Mouse (Mus musculus) embryonic stem cell, embryonic (primary cell): Measurements from ENCODE around the gene Naa38.

Experiments used
- CTCF ChIA-PET, 4 experiments: fragments of 300-600 bp in 2 of 4; fragments of 350-600 bp in 2 of 4; sonication (Branson Sonifier 250); formaldehyde crosslinking; loops; one replicate each; lab custom pipeline; 2022; ENCODE audit warnings: inconsistent platforms in 2 of 4; lab: Charles Lee
- POLR2A ChIA-PET, 4 experiments: fragments of 300-600 bp in 2 of 4; fragments of 350-600 bp in 2 of 4; sonication (Branson Sonifier 250); formaldehyde crosslinking; loops; one replicate each; lab custom pipeline; 2022; ENCODE audit warnings: antibody characterized with exemption in 4 of 4, inconsistent platforms in 1 of 4; lab: Charles Lee

The Naa38 gene

DNA sequence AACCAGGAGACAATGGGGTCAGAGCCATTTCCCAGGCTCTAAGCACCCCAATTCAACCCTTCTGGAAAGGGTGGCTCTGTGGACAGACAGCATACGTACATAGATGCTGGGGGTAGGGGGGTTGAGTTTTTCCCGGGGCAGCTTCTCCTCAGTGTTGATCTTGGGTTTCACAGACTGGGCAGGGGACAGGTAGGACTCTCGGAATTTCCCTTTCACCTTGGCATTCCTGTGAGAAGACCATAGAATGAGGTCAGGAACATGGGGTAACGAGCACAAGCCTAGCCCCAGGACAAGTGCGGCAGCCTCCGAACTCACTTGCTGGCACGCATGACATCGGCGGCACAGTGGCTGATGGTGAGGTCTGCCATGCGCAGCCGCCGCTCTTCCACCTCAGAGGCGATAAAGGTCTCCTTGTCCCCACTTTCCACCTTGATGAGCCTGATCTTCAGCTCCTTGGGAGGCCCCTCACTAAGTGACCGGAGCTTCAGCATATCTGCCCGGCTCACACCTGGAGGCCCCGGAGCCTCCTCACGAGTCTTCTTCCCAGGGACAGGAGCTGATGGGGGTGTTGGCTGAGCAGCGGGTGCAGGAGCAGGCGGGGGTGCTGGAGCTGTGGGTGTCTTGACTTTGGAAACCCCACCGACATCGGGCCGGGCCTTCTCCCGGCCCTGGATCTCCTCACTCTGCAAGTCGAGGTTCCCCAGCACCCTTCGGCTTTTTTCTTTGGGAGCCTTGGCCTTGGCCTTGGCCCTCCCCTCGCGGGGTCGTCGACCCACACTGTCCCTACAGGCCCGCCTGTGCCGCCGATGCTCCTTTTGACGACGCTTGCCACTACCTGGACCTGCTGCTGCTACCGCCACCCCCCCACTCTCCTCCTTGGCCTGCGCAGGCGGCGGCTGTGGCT lies 8.7 kb downstream of the Naa38 start:
- POLR2A ChIA-PET: interaction anchor here in 3 of 4 experiments (0.7 to 2.1 kb wide), 11 partner anchors 8 to 74 kb away, joined by 3 to 7 read pairs (median 4); partner anchors contain the start of genes Cyb5d1 (in 2 of the 3) and Naa38 (in 2 of the 3)
- CTCF ChIA-PET: no interaction called here

DNA sequence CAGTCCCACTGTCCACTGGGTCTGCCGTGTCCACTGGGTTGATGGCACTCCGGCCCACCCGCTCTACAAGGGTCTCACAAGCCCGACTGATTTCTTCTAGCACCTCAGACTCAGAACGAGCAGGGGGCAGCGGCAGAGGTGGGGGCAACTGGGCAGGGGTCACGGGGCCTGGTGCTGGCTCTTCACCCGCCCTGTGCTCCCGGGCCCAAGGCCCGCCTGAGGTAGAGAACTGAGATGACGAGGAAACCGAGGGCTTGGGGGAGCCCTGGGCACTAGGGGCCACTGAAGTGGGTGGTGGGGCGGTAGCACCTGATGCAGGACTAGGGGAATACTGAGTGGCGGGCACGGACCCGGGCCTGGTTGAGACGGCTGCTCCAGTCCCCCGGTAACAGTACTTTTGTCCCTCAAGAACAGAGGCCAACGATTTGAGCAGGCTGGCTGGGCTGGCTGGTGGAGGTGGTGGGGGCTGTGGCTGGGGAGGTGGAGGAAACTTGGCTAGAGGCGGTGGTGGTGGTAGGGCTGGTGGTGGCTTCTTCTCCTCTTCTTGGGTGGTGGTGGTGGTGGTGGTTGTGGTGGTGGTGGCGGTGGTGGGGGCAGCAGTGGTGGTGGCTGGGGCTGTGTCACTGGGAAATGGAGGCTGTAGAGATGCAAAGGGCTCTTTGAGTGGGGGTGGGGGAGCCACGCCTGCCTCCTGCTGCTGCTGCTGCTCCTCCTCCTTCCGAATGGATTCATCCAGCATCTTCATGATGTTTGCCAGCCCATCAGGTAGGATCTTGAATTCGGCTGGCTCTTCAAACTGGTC lies 9.5 kb downstream of the Naa38 start:
- CTCF ChIA-PET: no interaction called here
- POLR2A ChIA-PET: interaction anchor here in 3 of 4 experiments (0.7 to 7.4 kb wide), 13 partner anchors 9 to 81 kb away, joined by 3 to 136 read pairs (median 4); partner anchors contain the start of genes Cyb5d1 (in 2 of the 3), Naa38 (in 2 of the 3), Cntrob (in 1 of the 3) and Trappc1 (in 1 of the 3)

DNA sequence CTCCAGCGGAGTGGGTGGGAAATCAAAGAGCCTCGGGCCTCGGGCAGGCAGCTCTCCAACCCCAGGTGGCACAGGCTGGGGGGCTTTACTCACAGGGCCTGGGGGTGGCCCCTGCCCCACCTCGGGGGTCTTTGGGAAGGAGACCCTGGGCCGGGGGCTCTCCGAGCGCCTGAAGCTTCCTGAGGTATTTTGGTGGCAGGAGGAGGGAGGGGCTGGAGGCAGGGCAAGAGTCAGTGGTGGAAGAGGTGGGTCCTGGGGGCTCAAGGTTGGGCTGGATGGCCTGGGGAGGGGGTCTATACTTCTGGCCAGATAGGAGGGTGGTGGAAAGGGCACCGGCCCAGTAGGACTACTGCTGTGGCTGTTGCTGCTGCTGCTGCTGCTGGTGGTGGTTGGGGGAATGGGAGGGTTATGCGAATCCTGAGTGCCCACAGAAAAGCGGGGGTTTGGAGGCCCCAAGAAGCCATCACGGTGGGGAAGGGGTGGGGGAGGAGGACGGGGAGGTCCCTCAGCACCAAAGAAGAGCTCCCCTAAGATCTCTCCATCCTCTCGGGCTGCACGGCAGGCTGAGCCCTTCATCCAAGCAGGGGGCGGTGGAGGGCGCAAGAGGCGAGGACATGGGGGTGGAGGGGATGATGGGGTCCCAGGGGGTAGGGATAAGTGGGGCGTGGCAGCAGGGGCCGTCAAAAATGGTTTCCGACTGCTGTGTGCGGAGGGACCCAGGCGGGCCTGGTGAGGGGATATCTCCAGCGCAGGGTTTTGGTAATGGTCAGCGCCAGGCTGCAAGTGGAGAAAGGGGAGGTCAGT lies 10.3 kb downstream of the Naa38 start:
- ChIA-PET CTCF (interaction anchor here in 3 of 4 experiments (0.7 to 1.7 kb wide), 3 partner anchors 108 to 543 kb away, joined by 3 to 4 read pairs (median 3); no protein-coding TSS in a partner anchor), POLR2A (interaction anchor here in 2 of 4 experiments (1.3 to 7.4 kb wide), 4 partner anchors 9 to 82 kb away, joined by 3 to 136 read pairs (median 4); partner anchors contain the start of genes Cntrob (in 1 of the 2), Cyb5d1 (in 1 of the 2) and Trappc1 (in 1 of the 2))

DNA sequence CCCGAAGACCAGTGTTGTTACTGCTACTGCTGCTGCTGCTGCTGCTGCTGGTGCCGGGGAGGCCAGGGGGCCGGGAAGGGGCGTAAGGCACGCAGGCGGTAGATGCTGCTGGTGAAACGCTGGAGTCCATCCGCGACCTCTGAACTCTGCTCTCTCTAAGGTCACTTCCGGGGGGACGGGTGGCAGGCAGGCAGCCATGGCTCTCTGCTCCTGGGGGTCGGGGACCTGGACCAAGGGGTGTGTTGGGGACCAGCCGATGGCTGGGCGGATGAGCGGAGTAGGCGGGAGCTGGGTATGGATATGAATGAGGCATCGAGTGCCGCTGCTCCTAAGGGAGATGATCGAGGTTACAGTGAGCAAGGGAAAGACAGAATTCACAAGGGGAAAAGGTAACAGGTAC lies 11.0 kb downstream of the Naa38 start:
- POLR2A ChIA-PET: interaction anchor here in 2 of 4 experiments (1.3 to 7.4 kb wide), 4 partner anchors 8 to 83 kb away, joined by 3 to 136 read pairs (median 4); partner anchors contain the start of genes Cntrob (in 1 of the 2), Cyb5d1 (in 1 of the 2) and Trappc1 (in 1 of the 2)
- CTCF ChIA-PET: interaction anchor here in 3 of 4 experiments (0.8 to 1.7 kb wide), 3 partner anchors 26 to 107 kb away, joined by 3 to 4 read pairs (median 3); no protein-coding TSS in a partner anchor

DNA sequence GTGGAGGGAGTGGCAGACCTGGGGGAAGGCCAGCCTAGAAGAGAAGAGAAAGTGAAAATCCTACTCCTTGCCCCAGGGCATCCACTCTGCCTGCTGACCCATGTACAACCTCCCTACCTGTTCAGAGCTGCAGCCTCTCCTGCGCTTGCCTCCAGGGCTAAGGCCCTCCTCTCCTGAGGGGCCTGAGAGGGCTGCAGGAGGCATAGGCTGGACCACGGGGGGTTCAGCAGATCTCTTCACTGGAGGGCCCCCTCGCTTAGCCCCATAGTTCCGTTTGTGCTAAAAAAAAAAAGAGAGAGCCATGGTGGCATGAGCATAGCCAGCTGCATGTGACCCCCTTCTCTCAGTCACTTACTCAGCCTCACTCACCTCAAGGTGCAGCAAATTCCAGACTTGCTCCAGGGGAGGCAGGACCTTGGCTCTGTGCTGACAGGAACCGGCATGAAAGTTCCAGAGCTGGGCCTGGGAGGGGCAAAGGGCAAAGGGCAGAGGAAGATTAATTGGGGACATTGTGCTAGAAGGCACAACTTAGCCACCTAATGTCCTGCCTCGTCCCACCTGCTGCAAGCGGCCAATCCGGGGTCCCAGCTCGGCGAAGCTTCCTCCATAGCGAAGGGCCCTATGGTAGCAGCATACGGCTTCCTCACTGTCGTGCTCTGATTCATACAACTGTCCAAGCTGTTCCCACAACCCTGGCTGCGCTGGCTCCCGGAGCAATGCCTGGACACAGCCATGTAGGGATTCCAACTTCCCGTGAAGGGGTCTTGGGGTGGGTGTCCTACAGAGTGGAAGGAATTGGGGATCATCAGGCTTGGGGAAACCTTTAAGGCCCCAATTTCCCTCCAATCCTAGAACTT lies 11.8 kb downstream of the Naa38 start:
- ChIA-PET POLR2A (interaction anchor here in 2 of 4 experiments (0.6 to 7.4 kb wide), 6 partner anchors 11 to 334 kb away, joined by 3 to 136 read pairs (median 33); partner anchors contain the start of genes Cyb5d1 (in 1 of the 2) and Naa38 (in 1 of the 2)), CTCF (interaction anchor here in 2 of 4 experiments (0.6 to 3.5 kb wide), 5 partner anchors 21 to 141 kb away, joined by 3 to 15 read pairs (median 3); no protein-coding TSS in a partner anchor)

DNA sequence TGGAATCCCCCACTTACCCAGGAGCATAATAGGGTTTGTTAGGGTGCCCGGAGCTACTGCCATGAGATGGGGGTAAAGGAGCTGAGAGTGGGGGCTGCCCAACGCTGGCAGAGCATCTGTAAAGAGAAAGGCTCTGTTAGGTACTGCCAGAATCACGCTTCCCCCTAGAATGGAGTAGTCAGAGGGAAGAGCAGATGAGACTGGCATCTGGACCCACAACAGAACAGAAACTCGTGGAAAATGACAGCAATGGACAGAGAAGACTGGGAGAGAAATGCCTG lies 12.4 kb downstream of the Naa38 start:
- ChIA-PET POLR2A (interaction anchor here in 3 of 4 experiments (0.6 to 7.4 kb wide), 9 partner anchors 11 to 514 kb away, joined by 3 to 136 read pairs (median 32); partner anchors contain the start of genes Cyb5d1 (in 2 of the 3), Naa38 (in 2 of the 3), Eif5a (in 1 of the 3) and Tmem88 (in 1 of the 3)), CTCF (interaction anchor here in 2 of 4 experiments (1.5 to 3.5 kb wide), 2 partner anchors 21 to 106 kb away, joined by 4 to 15 read pairs; no protein-coding TSS in a partner anchor)

DNA sequence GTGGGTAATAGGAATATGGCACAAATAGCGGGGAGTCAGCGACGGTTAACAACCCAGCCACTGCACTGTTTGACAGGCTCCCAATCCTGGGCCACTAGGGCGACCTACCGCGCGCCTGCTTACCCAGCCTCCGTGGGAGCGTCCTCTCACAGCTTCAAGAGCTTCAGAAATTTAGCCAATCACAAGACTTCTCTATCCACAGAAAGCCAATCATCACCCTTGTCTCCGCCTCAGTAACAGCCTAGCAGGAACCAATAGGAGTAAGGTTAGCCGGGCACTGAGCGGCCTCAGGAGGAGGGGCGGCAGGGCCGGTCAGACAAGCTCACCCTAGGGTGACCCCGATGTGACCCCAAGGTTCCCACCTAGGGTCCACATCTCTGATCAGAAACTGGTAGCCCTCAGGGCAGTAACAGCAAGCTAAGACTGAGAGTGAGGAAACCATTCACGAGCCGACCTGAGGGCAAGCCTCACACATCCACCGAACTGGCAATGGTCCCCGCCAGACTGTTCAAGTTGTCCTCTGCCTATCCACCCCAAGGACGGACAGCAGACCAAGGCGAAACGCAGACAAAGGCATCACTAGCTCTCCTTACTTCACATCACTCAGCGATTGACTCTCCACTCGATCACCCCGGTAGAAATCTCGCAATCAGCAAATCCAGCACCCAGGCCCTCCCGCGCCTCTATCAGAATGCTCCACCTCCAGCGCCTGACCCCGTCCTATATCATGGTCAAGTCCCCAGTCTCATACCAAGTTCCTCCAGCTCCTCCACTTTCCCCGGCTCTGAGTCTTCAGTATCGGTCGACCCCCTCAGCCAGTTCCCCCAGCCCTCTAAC lies 13.5 kb downstream of the Naa38 start:
- CTCF ChIA-PET: interaction anchor here in 3 of 4 experiments (0.6 to 3.5 kb wide), 10 partner anchors 12 to 1732 kb away, joined by 3 to 15 read pairs (median 3); partner anchors contain the start of gene Sox15 (in 1 of the 3)
- POLR2A ChIA-PET: interaction anchor here (0.7 to 7.4 kb wide), 51 partner anchors 9 to 513 kb away, joined by 3 to 136 read pairs (median 4); partner anchors contain the start of genes Cyb5d1 (in 3 of the 4), Naa38 (in 3 of the 4), Cd68 (in 2 of the 4) and Cntrob (in 2 of the 4)

DNA sequence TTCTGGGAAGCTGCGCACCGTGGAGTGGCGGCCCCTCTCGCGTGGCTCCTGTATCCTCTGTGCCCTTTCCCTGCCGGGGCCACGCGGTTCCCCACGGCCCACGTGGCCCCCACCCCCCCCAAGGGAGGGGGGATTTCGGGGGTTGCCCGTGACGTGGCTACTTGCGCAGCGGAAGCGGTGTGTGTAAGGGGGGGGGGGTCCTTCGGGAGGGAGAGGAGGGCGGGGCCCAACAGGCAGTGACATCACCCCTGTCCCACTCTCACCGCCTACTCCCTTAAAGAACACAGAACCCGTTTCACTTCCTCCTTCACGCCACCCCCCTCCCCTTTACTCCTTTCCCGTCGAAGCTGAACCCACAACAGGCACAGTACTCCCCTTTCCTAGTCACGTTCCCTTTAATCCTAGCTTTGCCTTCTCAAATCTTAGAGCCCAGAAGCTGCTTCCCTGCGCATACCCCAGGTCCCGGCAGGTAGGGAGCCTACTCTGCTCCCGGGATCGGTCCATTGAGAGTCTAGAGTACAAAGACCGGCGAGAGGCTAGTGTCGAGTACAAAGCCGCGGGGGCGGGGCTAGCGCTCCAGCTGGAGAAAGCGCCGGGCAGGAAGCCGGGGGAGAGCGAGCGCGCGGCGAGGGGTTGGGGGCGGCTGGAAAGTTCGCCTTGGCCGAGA lies 14.2 kb downstream of the Naa38 start:
- ChIA-PET CTCF (interaction anchor here in 3 of 4 experiments (0.6 to 3.5 kb wide), 10 partner anchors 13 to 1733 kb away, joined by 3 to 15 read pairs (median 3); partner anchors contain the start of genes Sox15 (in 1 of the 3), Trp53 (in 1 of the 3) and Wrap53 (in 1 of the 3)), POLR2A (interaction anchor here (0.6 to 7.4 kb wide), 46 partner anchors 8 to 512 kb away, joined by 3 to 136 read pairs (median 4); partner anchors contain the start of genes Cyb5d1 (in 3 of the 4), Naa38 (in 3 of the 4), Atp1b2 (in 2 of the 4) and Cntrob (in 2 of the 4))

DNA sequence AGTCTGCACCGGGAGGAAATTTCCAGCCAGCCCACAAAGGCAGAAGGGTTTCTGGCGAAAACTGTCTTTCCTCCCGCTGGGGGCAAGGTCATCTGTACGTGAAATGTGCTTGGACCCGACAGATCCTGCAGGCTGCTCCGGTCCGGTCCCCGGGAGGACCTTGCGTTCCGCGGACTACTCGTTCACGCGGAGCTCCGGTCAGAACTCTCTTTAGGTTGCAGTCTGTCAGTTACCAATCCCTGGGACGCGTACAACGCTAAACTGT lies 14.7 kb downstream of the Naa38 start:
- ChIA-PET CTCF (interaction anchor here in 2 of 4 experiments (0.6 to 3.5 kb wide), 5 partner anchors 18 to 390 kb away, joined by 3 to 15 read pairs (median 3); partner anchors contain the start of genes Sox15 (in 1 of the 2), Trp53 (in 1 of the 2) and Wrap53 (in 1 of the 2)), POLR2A (interaction anchor here (0.6 to 7.4 kb wide), 40 partner anchors 8 to 467 kb away, joined by 3 to 136 read pairs (median 4); partner anchors contain the start of genes Cyb5d1 (in 2 of the 4), Naa38 (in 2 of the 4), Trp53 (in 2 of the 4) and Wrap53 (in 2 of the 4))

DNA sequence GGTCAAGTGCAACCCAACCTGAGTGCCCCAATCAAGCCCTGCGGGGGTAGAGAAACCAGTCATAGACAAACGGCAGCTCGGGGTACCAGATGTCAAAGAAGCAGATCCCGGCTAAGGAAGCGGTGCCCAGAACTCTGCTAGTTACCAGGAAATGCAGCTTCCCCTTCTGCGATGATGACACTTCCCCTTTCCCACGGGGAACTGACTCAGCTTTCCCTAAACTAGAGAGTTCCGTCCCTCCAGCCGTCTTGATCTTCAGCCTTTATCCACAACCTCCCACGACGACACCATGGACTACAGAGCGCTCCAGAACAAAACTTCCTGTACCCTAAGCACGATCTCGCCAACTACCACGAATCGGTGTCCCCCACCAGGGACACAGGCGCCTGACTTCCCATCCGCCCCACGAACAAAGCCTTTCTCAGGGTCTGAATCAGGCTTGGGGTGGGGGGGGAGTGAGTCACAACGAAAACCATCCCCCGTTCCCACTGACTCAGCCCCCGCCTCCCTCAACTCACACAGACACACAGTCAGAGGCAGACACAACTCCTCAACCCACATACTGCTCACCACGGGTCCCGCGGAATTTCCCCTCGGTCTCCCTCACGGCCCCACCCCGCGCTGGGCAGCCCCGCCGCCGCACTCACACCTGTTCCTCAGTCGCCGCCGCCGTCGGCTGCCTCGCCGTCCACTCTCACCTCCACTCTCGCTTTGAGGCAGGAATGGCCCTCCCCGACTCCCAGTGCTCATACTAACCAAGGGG lies 15.2 kb downstream of the Naa38 start:
- POLR2A ChIA-PET: interaction anchor here (0.5 to 7.4 kb wide), 81 partner anchors 7 to 570 kb away, joined by 3 to 136 read pairs (median 4); partner anchors contain the start of genes Cyb5d1 (in 3 of the 4), Naa38 (in 3 of the 4), Trp53 (in 3 of the 4) and Wrap53 (in 3 of the 4)

DNA sequence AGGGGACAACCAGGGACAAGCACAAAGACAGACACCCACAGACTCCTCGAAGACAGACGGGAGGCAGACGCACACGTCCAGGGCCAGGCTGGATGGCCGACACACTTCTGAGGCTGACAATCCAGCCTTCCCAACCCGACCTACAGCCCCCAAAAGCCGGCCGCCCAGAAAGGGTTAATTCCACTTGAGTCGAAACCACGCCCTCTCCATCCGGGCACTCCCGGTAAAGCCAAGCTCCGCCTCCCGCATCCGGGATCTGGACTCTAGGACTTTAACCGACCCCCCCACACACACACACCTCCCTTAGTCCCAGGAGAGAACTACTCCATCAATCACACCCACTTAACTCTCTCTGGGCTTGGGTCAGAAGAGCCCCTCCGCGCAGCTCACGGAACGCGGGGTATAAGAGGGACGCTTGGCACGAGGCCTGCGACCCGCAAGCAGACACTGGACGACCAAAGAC lies 15.8 kb downstream of the Naa38 start:
- POLR2A ChIA-PET: interaction anchor here in 3 of 4 experiments (0.5 to 7.4 kb wide), 56 partner anchors 8 to 570 kb away, joined by 3 to 136 read pairs (median 4); partner anchors contain the start of genes Cyb5d1 (in 3 of the 3), Naa38 (in 3 of the 3), Trp53 (in 3 of the 3) and Wrap53 (in 3 of the 3)

More for the DNA sequence above, 15.2 kb downstream of the Naa38 start:
- CTCF ChIA-PET: interaction anchor here in 3 of 4 experiments (0.6 to 3.5 kb wide), 9 partner anchors 9 to 342 kb away, joined by 3 to 15 read pairs (median 3); partner anchors contain the start of genes Cyb5d1 (in 1 of the 3), Sox15 (in 1 of the 3), Trp53 (in 1 of the 3) and Wrap53 (in 1 of the 3)

DNA sequence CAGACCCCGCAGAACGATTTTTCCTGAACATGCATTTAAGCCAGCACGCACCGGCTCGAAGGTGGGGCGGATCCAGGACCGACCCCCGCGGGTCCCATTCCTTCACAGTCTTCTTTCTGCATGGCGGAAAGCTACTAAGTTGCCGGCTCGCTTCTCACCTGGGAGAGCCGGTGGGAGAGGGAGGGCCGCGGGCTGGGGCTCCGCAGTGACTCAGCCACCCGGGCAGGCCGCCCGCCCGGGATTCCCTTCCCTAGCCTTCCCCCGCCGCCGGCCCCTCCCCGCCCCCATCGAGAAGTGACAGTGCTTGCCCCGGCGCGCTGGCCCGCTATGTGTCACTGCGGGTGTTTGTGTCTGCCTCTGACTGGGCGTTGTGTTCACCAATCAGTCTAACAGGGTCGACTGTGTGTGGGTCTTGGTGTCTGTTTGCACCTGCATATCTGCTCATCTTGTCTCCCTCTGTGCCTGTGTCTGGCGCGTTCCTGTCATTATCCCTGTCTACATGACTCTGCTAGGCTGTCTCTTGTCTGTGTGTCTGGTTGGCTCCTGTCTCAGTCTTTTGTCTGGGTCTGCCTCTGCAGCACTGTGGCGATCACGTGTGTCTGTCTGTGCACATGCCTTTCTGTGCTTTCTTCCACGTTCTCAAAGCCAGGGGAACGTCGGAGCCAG lies 16.4 kb downstream of the Naa38 start:
- CTCF ChIA-PET: interaction anchor here in 2 of 4 experiments (0.7 to 1.0 kb wide), 3 partner anchors 7 to 10 kb away, joined by 3 to 6 read pairs (median 5); no protein-coding TSS in a partner anchor
- POLR2A ChIA-PET: interaction anchor here in 3 of 4 experiments (0.6 to 7.4 kb wide), 46 partner anchors 8 to 339 kb away, joined by 3 to 136 read pairs (median 4); partner anchors contain the start of genes Cyb5d1 (in 3 of the 3), Naa38 (in 3 of the 3), Trp53 (in 3 of the 3) and Wrap53 (in 3 of the 3)

More for the DNA sequence above, 15.8 kb downstream of the Naa38 start:
- CTCF ChIA-PET: interaction anchor here in 3 of 4 experiments (0.6 to 1.0 kb wide), 7 partner anchors 8 to 343 kb away, joined by 3 to 6 read pairs (median 3); partner anchors contain the start of gene Cyb5d1 (in 1 of the 3)
